Mouse (Mus musculus) retina, postnatal 7 days (tissue): ENCODE results near the gene Pkn3.
"Not testable (repeated sequence)": the region's sequence is repeated elsewhere in the genome, so short reads cannot be mapped to it uniquely, and the experiment has no call there.

ENCODE experiments used
- DNase-seq: peaks from one replicate; pipeline ENCODE4 v3.0.0-alpha.2; 2012; ENCODE audit warnings: low read depth, low spot score

The Pkn3 gene

GRCm38 (mm10) chr2:30095882-30096527 lies 18.5 kb downstream of the Pkn3 start:
- no peak for DNase-seq

GRCm38 (mm10) chr2:30100214-30100613 lies 22.7 kb downstream of the Pkn3 start:
- no peak for DNase-seq

- DNase-seq: no peak
Measured at GRCm38 (mm10) chr2:30106364-30106763, 28.9 kb downstream of the Pkn3 start.

- no peak for DNase-seq
Measured at GRCm38 (mm10) chr2:30107646-30108045, 30.2 kb downstream of the Pkn3 start.

- no peak for DNase-seq
Measured at GRCm38 (mm10) chr2:30108260-30108659, 30.8 kb downstream of the Pkn3 start.

- no peak for DNase-seq
Measured at GRCm38 (mm10) chr2:30111500-30111899, 34.0 kb downstream of the Pkn3 start.

- no peak for DNase-seq
Measured at GRCm38 (mm10) chr2:30112564-30112963, 35.1 kb downstream of the Pkn3 start.

GRCm38 (mm10) chr2:30119641-30120051 lies 42.2 kb downstream of the Pkn3 start:
- no peak for DNase-seq

GRCm38 (mm10) chr2:30120269-30120668 lies 42.8 kb downstream of the Pkn3 start:
- no peak for DNase-seq

- no peak for DNase-seq
Measured at GRCm38 (mm10) chr2:30122766-30123165, 45.3 kb downstream of the Pkn3 start.

GRCm38 (mm10) chr2:30123729-30124471 lies 46.4 kb downstream of the Pkn3 start:
- peak; percentile 19 for DNase-seq

- peak; percentile 87 for DNase-seq
Measured at GRCm38 (mm10) chr2:30124472-30125274, 47.2 kb downstream of the Pkn3 start, which contains the start of gene Zer1. TSS of gene Zer1 (minus strand) at chr2:30124585.

GRCm38 (mm10) chr2:30128789-30129188 lies 51.3 kb downstream of the Pkn3 start:
- DNase-seq: peak; percentile 27

- DNase-seq: no peak
Measured at GRCm38 (mm10) chr2:30130156-30130555, 52.7 kb downstream of the Pkn3 start.

GRCm38 (mm10) chr2:30131240-30131639 lies 53.8 kb downstream of the Pkn3 start:
- not testable (repeated sequence) for DNase-seq

GRCm38 (mm10) chr2:30132801-30133612 lies 55.5 kb downstream of the Pkn3 start:
- no peak for DNase-seq

GRCm38 (mm10) chr2:30133613-30134377 lies 56.3 kb downstream of the Pkn3 start, which contains the start of gene Tbc1d13:
TSS of gene Tbc1d13 (plus strand) at chr2:30133746.
- peak; percentile 89 for DNase-seq

GRCm38 (mm10) chr2:30134378-30134711 lies 56.9 kb downstream of the Pkn3 start:
- no peak for DNase-seq

GRCm38 (mm10) chr2:30134928-30135620 lies 57.6 kb downstream of the Pkn3 start:
- DNase-seq: no peak

- no peak for DNase-seq
Measured at GRCm38 (mm10) chr2:30136458-30136857, 59.0 kb downstream of the Pkn3 start.
